Mouse (Mus musculus) heart, adult 2 months (tissue): ENCODE results near the gene Adcy2. TPM values are rescaled to one million over a fixed set of nuclear protein-coding genes. Genes with fewer than 3 reads are reported as not detected.
A peak's percentile ranks its signal among the peaks of the same experiment; 100 is the strongest.

Source experiments
- DNase-seq, 2 experiments: peaks; one replicate each; pipeline ENCODE4 v3.0.0; 2021
- H3K27ac ChIP-seq: fragments of 200-600 bp; 2 replicates; pipeline ENCODE4 v1.8.1; 2022
- H3K27me3 ChIP-seq: fragments of 200-500 bp; 2 replicates; pipeline ENCODE4 v1.6.1; 2012; ENCODE audit warnings: mild to moderate bottlenecking, low read length, inconsistent platforms, mixed read lengths; ENCODE audit not compliant: control insufficient read depth, insufficient read depth
- H3K36me3 ChIP-seq: fragments of 200-500 bp; 2 replicates; pipeline ENCODE4 v1.6.1; 2012; ENCODE audit warnings: low read length, inconsistent platforms; ENCODE audit not compliant: control insufficient read depth, insufficient read depth
- H3K4me1 ChIP-seq: fragments of 200-500 bp; 2 replicates; pipeline ENCODE4 v1.6.1; 2011; ENCODE audit warnings: low read length; ENCODE audit not compliant: control insufficient read depth, insufficient read depth
- H3K4me3 ChIP-seq: fragments of 200-600 bp; 2 replicates; pipeline ENCODE4 v1.8.1; 2022
- H3K79me2 ChIP-seq: fragments of 200-500 bp; replicated peaks from 2 replicates; pipeline ENCODE4 v1.6.1; 2012; ENCODE audit warnings: mild to moderate bottlenecking, inconsistent platforms, low read length, moderate library complexity, mixed read lengths; ENCODE audit not compliant: control insufficient read depth, insufficient read depth
- H3K9ac ChIP-seq: fragments of 200-500 bp; 2 replicates; pipeline ENCODE4 v1.6.1; 2012; ENCODE audit warnings: low read depth, mild to moderate bottlenecking, control low read depth, inconsistent platforms, low read length, mixed read lengths
- CTCF ChIP-seq: fragments of 200-600 bp; IDR thresholded peaks from 2 replicates; pipeline ENCODE4 v1.8.1; 2022; ENCODE audit warnings: antibody characterized with exemption, mild to moderate bottlenecking, moderate library complexity
- EP300 ChIP-seq: fragments of 200-500 bp; IDR thresholded peaks from 2 replicates; pipeline ENCODE4 v1.6.1; 2011; ENCODE audit warnings: low read depth, low read length, control low read depth; ENCODE audit not compliant: insufficient read depth
- POLR2A ChIP-seq: fragments of 200-500 bp; IDR thresholded peaks from 2 replicates; pipeline ENCODE4 v1.6.1; 2011; ENCODE audit warnings: mild to moderate bottlenecking, low read depth, low read length, control low read depth; ENCODE audit not compliant: insufficient read depth
- WGBS: fragments of 180-500 bp; shearing (Covaris S2); methylation state at CpG from one replicate; pipeline ENCODE4 v1.1.7; 2018; 5-methylcytosine and 5-hydroxymethylcytosine counted together
- intact Hi-C: fragments of 180-260 bp; cut with DNase I; formaldehyde crosslinking; loops from one replicate; pipeline ENCODE4 v1.15.1; 2025
- long read RNA-seq: library from polyadenylated mRNA; stranded (forward); transcript quantifications from one replicate; pipeline ENCODE4 v2.0.0, GENCODE M21; 2021
- polyA plus RNA-seq: library from polyadenylated mRNA; depleted of rRNA; stranded (reverse); fragments of >200 nt; gene quantifications from 2 replicates; pipeline ENCODE4 v1.2.3, GENCODE M21; 2012; rRNA removed
- total RNA-seq, 2 experiments: library from RNA; stranded (reverse); gene quantifications; 2 replicates each; pipeline ENCODE4 v1.2.3; 2021

The Adcy2 gene
- total RNA-seq (under 1 TPM; 0.16 to 0.32 TPM), polyA plus RNA-seq (0.41 and 0.43 TPM in 2 replicates)
- long read RNA-seq, full-length matches to known transcripts: 1 of 1 reads
- long read RNA-seq, partial matches to known transcripts: 0 of 1 reads
- long read RNA-seq, other reads (novel, unspliced or antisense): 0 of 1 reads

DNA sequence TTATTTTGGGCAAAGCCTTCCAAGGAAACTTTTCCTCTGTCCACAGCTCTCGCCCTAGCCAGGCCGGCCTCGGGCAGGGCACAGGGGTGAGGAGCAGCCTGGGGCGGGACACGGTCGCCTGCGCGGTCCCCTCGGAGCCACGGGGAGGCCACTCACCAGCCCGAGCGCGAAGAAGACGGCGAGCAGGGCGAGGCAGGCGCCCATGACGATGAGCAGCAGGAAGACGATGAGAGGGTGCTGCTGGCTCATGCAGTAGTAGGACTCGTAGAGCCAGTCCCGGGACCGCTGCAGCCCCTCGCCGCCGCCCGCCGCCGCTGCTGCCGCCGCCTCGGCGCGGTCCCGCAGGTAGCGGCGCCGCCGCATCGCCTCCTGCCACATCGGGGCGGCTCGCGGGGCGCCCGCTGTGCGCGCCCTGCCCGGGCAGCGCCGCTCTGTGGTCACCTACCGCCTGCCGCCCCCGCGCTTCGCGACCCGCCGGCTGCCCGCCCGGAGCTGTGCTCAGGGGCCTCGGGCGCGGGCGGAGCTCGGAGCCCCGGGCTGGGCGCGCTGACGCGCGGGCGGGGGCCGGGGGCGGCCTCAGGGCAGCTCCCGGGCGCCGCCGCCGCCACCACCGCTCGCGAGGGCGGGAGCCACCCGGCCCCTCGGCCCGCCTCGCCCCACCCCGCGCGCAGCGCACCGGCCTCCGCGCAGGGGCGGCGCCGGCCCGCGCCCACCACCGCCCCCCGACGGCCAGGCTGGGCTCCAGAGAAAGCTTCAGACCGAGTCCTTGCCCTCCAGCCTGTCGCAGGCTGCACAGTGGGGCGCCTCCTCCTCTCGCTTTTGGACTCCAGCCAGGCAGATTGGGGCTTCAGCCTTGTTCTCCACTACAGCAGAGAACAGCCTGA is at the start of gene Adcy2:
TSS of gene Adcy2 (minus strand) at position 624 of the 884 bp plus-strand sequence.
- H3K4me3 ChIP-seq: peak within 1 kb of the TSS; percentile 33
- peaks cover 6% of the 10 kb centered on the region; the same call in 1 of the 2 replicates for H3K27me3 ChIP-seq
- DNase-seq: peak; percentile 31 to 44
- H3K27ac ChIP-seq: no peak within 1 kb of the TSS
- H3K9ac ChIP-seq: no peak within 1 kb of the TSS
- no peak for TF ChIP-seq EP300
- TF ChIP-seq CTCF: no peak
- no peak for TF ChIP-seq POLR2A
- WGBS: 4% methylated on average over 92 of the region's 106 CpGs
- intact Hi-C loops: no loop called here
- no peaks in the 10 kb centered on the region for H3K36me3 ChIP-seq
- no peaks in the 10 kb centered on the region for H3K4me1 ChIP-seq
- no peaks in the 10 kb centered on the region for H3K79me2 ChIP-seq

DNA sequence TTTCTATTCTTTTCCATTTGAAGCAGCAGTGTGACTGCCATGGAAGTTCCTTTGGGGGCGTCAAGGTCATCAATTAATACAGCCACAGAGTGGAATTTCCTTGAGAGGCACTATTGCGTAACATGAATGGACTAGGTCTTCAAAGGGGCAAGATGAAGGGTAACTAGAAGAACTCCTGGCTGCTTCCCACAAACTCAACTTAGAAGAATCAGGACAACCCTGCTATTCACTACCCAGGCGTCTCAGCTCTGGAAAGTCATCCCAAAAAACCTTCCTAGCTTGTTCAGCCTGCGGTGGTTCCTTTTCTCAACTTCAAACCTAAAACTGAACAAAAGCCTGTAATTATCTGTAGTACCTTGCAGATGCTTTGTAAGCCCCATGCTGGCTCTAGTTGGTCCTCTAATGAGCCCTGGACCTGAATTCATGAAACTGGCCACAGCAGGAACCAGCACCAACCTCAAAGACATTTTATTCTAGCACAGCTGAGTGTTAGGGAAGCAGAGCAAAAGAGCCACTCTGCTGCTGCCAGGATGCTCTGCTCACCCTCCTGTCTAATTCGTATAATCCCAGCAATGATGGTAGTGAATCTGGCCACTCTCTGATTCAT is 37.8 kb upstream of the Adcy2 start:
- H3K9ac ChIP-seq: no peak overlapping the region
- WGBS: 73% methylated on average over 5 of the region's 5 CpGs
- H3K27me3 ChIP-seq: peaks cover 2% of the 10 kb centered on the region; the same call in 1 of the 2 replicates
- DNase-seq: no peak
- no peaks in the 10 kb centered on the region for H3K36me3 ChIP-seq
- H3K4me3 ChIP-seq: no peak overlapping the region
- no peaks in the 10 kb centered on the region for H3K79me2 ChIP-seq
- no peak overlapping the region for H3K27ac ChIP-seq
- TF ChIP-seq EP300 (no peak), CTCF (no peak), POLR2A (no peak)
- no peaks in the 10 kb centered on the region for H3K4me1 ChIP-seq
- intact Hi-C loops: no loop called here

DNA sequence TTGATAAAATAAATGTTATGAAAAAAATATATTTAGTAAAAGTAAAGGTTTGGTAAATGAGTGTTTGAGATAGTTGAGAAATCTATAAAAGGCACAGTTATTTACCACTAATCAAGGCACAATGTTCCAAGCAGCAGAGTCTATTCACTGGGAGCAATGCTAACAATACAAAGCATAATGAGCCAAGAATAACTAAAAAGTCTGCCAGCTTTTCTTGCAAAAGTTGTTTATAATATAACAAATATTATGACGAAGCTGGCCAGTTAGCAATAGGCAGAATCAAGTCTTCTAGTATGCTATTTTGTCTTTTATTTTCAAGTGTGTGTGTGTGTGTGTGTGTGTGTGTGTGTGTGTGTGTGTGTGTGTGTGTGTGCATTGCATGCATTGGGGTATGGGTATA is 35.3 kb upstream of the Adcy2 start:
- 68% methylated on average over 1 of the region's 1 CpGs for WGBS
- Histone ChIP-seq H3K4me3 (no peak overlapping the region), H3K4me1 (no peaks in the 10 kb centered on the region), H3K9ac (no peak overlapping the region), H3K79me2 (no peaks in the 10 kb centered on the region), H3K27me3 (no peaks in the 10 kb centered on the region), H3K27ac (no peak overlapping the region), H3K36me3 (no peaks in the 10 kb centered on the region)
- intact Hi-C loops: no loop called here
- no peak for DNase-seq
- TF ChIP-seq CTCF: no peak
- no peak for TF ChIP-seq EP300
- no peak for TF ChIP-seq POLR2A

DNA sequence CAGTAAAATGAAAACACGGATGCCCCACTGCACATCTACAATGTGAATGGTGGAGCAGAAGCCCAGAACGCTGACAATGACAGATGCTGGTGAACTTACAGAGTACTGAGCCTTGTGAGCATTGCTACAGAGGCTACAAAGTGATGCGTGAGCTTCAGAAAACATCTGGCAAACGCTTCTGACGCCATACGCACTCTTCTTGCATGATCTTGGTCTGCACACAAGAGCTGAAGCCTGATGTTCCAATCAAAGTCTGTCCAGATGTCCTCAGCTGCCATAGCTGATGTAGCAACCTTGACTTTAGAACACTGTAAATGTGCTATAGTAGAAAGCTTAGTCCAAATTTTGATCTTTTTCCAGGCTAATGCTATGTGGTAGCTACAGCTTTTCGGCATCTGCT is 34.2 kb upstream of the Adcy2 start:
- Histone ChIP-seq H3K36me3 (no peaks in the 10 kb centered on the region), H3K9ac (no peak overlapping the region), H3K4me3 (no peak overlapping the region), H3K79me2 (no peaks in the 10 kb centered on the region), H3K27me3 (no peaks in the 10 kb centered on the region), H3K4me1 (no peaks in the 10 kb centered on the region), H3K27ac (no peak overlapping the region)
- TF ChIP-seq CTCF: no peak
- intact Hi-C loops: no loop called here
- 75% methylated on average over 7 of the region's 7 CpGs for WGBS
- no peak for DNase-seq

GRCm38 (mm10) chr13:69029078-69029757 is 29.9 kb upstream of the Adcy2 start:
- TF ChIP-seq CTCF (no peak), EP300 (no peak), POLR2A (no peak)
- Histone ChIP-seq H3K36me3 (no peaks in the 10 kb centered on the region), H3K4me1 (no peaks in the 10 kb centered on the region), H3K27me3 (no peaks in the 10 kb centered on the region), H3K4me3 (no peak overlapping the region), H3K9ac (no peak overlapping the region), H3K27ac (no peak overlapping the region), H3K79me2 (no peaks in the 10 kb centered on the region)
- intact Hi-C loops: no loop called here
- DNase-seq: no peak
- 69% methylated on average over 4 of the region's 4 CpGs for WGBS

DNA sequence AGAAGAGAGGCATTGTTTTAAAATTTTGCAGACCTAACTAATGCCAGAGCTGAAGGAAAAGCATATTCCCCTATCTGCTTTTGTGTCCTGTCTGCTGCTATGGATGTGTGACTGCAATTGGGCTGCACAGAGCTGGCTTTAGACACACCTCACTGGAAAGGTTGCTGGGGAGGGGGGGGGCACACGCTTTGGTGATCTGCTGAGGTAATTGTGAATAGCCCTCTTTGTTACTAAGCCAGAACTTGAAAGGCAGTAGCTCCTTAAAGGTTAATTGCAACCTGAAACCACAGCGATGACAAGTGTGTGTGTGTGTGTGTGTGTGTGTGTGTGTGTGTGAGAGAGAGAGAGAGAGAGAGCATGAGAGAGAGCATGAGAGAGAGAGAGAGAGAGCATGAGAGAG is 25.6 kb upstream of the Adcy2 start:
- Histone ChIP-seq H3K79me2 (no peaks in the 10 kb centered on the region), H3K9ac (no peak overlapping the region), H3K4me1 (no peaks in the 10 kb centered on the region), H3K4me3 (no peak overlapping the region), H3K27ac (no peak overlapping the region), H3K36me3 (no peaks in the 10 kb centered on the region), H3K27me3 (no peaks in the 10 kb centered on the region)
- TF ChIP-seq POLR2A (no peak), CTCF (no peak), EP300 (no peak)
- 58% methylated on average over 2 of the region's 2 CpGs for WGBS
- no peak for DNase-seq
- intact Hi-C loops: no loop called here
